Mouse (Mus musculus) activated CD4-positive, CD25-positive, alpha-beta regulatory T cell, adult 4 months (primary cell): ENCODE measurements around the gene Grb7. TPM values are rescaled to one million over a fixed set of nuclear protein-coding genes. Genes with fewer than 3 reads are reported as not detected.

ENCODE experiments used
- polyA plus RNA-seq, 2 experiments: library from polyadenylated mRNA; unstranded; fragments of 100-300 nt; shearing (Covaris generic); gene quantifications; one replicate each; pipeline ENCODE4 v1.2.1; 2017

Gene Grb7
- polyA plus RNA-seq, 2 experiments from 2014 or later: 2.3 to 3.4 TPM

Other genes with a start within 250 kb of the Grb7 start
- 10 to 100 TPM; 24.6 to 24.9 TPM for gene Cdk12, start 243.3 kb upstream of the Grb7 start, polyA plus RNA-seq
- gene Neurod2, start 116.7 kb upstream of the Grb7 start, polyA plus RNA-seq: not detected
- not detected for gene Ppp1r1b, start 98.0 kb upstream of the Grb7 start, polyA plus RNA-seq
- gene Stard3, start 88.0 kb upstream of the Grb7 start, polyA plus RNA-seq: 10 to 100 TPM; 33.3 to 42.1 TPM
- gene Tcap, start 62.6 kb upstream of the Grb7 start, polyA plus RNA-seq: not detected
- not detected for gene Pnmt, start 59.9 kb upstream of the Grb7 start, polyA plus RNA-seq
- 1 to 10 TPM; 3.3 to 4.0 TPM for gene Pgap3, start 45.9 kb upstream of the Grb7 start, polyA plus RNA-seq
- gene Erbb2, start 33.9 kb upstream of the Grb7 start, polyA plus RNA-seq: under 1 TPM in 1 of 2 experiments, not detected in 1; 0.07 TPM
- gene Mien1, start 7.4 kb upstream of the Grb7 start, polyA plus RNA-seq: 100 to 1,000 TPM; 161 to 193 TPM
- gene Ikzf3, start 99.6 kb downstream of the Grb7 start, polyA plus RNA-seq: 100 to 1,000 TPM in 1 of 2 experiments, 10 to 100 TPM in 1; 95.8 to 124 TPM
- 1 to 10 TPM; 4.2 to 7.1 TPM for gene Zpbp2, start 104.7 kb downstream of the Grb7 start, polyA plus RNA-seq
- gene Ormdl3, start 141.0 kb downstream of the Grb7 start, polyA plus RNA-seq: 10 to 100 TPM; 15.8 to 37.6 TPM
- not detected for gene Lrrc3c, start 151.9 kb downstream of the Grb7 start, polyA plus RNA-seq
- 1 to 10 TPM; 2.2 to 10.0 TPM for gene Gm12355, start 179.3 kb downstream of the Grb7 start, polyA plus RNA-seq
- not detected for gene Gsdma3, start 180.0 kb downstream of the Grb7 start, polyA plus RNA-seq
- gene Gsdma2, start 200.4 kb downstream of the Grb7 start, polyA plus RNA-seq: not detected
- under 1 TPM in 1 of 2 experiments, not detected in 1; 0.20 TPM for gene Gsdma, start 218.0 kb downstream of the Grb7 start, polyA plus RNA-seq
- 10 to 100 TPM; 14.2 to 25.7 TPM for gene Psmd3, start 236.2 kb downstream of the Grb7 start, polyA plus RNA-seq